Mouse (Mus musculus) 416B (cell line): ENCODE measurements around the gene H1f0.

Experiments
- DNase-seq: peaks from one replicate; pipeline ENCODE4 v3.0.0; 2011; ENCODE audit warnings: low read depth

H1f0 gene

DNA sequence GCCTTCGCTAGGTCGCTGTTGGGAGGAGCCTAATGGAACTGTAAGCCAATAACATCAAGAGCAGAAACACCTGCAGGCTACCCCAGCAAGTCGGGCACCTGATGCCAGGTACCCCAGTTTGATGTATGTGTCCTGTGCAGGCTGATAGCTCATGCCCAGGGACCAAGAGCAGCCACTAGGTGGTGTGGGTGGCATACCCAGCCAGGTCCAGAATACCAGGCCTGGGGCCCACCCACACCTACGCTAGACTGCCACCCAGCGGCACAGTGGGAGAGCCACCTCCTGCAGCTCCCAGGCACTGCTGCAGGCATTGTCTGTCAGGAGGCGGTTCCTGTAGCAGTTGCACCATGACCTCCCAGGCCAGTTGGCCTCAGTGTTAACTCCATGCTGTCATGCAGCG lies 10.6 kb downstream of the H1f0 start:
- DNase-seq, result peak; percentile 96

DNA sequence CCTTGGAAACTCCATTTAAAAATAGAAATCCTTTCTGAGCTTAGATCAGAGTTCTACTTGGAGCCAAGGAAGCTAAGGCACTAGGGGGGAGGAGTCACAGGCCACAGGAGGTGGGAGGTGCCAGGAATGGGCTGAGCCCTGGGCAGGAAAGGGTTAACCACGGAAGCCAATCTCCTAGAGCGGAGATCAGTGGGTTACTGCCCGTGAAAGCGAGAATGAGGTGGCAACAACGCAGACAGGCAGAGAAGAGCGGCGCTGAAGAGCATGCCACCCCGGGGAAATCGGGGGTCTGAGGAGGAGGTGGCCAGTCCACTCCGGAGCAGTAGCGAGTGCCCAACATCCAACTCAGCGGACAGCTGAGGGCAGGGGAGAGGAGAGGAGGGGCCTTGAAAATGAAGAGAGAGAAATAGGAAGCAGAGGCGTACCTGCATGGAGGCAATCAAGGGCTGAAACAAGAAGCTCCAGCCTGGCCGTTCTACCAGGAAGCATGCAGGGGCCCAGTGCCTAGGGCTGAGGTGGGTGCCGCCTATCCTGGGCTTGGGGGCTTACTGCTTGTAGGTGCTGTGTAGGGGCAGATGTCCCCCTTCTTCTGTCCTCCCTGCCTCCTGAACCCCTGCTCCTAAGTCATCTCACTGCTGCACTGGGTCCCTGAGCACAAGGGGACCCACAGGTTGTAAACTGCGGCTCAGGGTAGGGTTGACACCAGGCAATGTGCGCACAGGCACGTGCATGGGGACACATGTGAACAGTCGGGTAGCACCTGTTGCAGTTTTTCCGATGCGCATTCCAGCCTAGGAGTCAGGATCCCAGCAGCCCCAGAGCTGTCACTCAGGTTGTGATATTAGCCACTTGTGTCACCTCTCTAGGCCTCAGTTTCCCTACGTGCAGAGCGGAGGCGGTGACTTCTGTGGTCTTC lies 12.5 kb downstream of the H1f0 start:
- DNase-seq, result peak; percentile 96

DNA sequence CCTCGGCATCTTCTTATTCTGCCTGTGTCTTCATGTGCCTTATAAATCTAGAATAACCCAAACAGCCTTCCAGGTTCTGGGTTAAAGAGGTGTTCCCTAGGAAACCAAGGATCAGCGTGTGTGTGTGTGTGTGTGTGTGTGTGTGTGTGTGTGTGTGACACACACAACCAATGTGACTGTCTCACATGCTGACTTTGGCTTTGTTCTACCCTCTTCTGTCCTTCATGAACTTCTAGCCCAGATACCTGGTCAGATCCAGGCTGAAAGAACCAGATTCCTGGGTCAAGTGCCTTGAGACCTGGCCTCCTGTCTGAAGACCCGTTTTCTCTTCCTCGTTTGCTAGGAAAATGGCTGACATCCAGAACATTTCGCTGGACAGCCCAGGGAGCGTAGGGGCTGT lies 13.3 kb downstream of the H1f0 start, which contains the start of gene Galr3:
Gene Galr3 (plus strand): TSS at position 301 of the 400 bp plus-strand sequence.
- DNase-seq, result peak; percentile 36

GRCm38 (mm10) chr15:79042721-79043491 lies 14.7 kb downstream of the H1f0 start:
- no peak for DNase-seq

GRCm38 (mm10) chr15:79044837-79045236 lies 16.6 kb downstream of the H1f0 start:
- no peak for DNase-seq

DNA sequence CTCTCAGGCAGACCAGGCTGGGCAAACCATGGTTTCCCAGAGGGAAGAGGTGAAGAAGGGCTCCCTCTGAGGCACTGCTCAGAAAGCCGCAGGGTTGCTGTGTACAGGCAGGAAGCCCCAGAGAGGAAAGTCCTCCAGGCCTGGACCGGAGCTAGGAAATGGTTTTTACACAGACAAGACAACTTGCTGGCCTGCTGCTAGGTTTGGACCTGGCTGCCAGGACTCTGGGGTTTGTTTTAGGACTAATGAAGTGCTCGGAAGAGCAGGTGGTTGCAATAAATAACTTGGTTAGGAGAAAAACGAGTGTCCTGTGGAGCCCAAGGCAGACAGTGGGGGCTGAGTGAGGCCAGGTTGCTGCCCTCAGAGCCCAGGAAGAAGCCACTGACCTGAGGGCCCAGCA lies 19.9 kb downstream of the H1f0 start:
- DNase-seq, result no peak

DNA sequence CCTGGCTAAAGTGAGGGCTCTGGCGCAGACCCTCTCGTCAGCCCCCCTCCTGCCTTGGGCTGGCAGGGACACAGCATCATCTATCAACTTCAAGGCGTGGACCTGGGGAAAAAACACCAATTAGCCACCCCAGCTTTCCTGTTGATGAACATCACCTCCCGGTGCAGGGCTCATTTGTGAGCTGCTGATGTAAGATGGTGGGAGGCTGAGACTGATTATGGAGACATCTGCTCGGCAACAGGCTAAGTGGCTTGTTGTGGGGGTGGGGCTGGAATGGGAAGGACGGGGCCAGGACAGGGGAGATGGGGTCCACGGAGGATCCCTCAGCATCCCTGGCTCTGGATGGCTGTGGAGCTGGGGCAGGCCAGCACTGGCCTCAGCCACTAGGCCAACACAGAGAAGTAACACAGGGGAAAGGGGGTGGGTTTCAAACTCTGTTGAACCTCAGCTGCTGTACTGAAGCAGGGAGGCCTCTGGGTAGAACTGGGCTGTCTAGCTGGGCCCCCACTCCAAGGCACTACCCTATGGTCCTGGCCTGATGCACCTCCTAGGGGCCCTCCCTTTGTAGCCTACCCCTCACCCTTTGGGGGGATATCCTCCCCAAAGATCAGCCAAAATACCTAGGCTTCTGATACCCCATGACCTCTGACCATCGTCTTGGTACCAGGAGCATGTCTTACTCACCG lies 22.1 kb downstream of the H1f0 start:
- no peak for DNase-seq

DNA sequence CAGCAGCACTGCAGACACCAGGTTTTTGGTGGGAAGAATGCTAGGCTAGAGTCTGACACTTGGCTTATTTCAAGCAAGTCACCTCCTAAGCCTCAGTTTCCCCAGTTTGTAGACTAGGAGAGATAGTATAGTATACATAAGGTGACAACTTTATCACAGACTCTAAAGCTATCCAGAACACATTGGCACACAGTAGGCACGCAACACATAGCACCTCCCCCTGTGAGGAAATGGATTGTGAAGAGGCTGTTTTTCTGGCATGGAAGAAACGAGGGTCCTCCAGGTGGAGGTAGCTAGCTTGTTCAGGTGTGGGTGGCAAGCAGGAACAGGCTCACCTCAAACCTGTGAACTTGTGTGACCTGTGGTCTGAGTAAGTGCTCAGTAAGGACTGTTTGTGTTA lies 22.7 kb downstream of the H1f0 start:
- no peak for DNase-seq

- peak; percentile 92 for DNase-seq
Observed at GRCm38 (mm10) chr15:79051461-79052360, 23.5 kb downstream of the H1f0 start.

DNA sequence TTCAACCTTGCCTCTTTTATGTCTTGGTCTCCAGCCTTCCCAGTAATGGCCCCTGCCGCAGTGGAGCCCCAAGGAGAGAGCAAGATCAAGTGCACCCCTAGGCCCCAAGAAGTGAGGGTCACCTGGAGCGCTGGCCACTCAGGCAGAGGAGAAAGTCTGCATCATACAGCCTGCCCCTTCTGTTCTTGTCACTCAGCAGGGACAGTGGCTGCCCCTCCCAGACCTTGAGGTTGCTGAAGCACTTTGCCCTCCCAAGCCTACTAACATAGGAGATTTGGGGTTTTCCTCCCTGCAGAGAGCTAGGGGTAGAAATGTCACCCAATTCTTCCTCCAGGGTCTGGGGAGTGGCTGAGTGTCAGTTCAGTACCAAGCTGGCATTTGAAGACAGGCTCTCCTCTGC lies 24.1 kb downstream of the H1f0 start:
- no peak for DNase-seq

DNA sequence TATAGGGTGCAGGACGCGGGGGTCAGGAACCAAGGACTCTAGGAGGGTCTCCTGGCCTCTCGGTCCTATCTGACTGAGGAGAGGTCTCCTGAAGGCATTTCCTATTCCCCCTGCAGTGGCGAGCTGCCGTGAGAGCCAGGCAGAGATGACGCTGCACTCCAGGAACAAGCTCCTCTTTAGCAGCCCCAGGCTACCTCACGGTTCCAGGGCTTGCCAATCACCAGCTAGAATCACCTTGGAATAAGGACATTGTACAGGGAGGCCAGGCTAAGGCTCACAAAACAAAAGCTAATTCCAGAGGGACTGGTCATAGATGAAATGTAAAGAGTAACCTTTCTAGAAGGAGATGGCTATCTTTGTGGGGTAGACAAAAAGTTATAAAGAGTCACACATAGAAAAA lies 28.4 kb downstream of the H1f0 start:
- DNase-seq, result no peak

- no peak for DNase-seq
Observed at GRCm38 (mm10) chr15:79057850-79058249, 29.6 kb downstream of the H1f0 start.

DNA sequence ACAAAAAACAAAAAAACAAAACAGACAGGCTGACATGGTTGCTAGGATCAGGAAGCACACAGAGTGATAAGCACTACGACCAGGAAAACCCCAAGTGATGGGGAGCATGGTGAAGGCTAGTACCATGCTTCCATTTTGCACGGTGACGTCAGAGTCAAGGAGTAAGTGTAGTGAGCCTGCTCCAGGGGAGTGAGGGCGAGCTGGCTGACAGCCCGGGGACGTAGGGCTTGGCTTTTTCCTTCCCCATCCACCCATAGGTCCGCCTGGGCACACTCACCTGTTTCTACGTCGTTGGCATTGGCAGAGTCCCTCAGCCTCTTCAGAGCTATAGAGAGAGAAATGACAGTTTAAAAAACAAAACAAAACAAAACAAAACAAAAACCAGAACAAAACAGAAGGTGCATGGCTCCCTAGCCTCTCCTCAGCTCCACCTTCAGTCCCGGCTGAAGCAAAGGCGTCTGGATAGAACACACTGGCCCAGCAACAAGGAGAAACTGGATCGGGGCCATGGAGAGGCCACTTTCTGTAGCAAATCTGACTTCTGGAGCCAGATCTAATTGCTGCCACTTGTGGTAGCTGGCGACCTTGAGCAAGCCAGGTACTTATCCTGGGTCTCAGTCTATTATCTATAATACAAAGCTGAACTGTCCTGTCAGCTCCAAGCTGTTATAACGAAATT lies 32.8 kb downstream of the H1f0 start:
- no peak for DNase-seq

DNA sequence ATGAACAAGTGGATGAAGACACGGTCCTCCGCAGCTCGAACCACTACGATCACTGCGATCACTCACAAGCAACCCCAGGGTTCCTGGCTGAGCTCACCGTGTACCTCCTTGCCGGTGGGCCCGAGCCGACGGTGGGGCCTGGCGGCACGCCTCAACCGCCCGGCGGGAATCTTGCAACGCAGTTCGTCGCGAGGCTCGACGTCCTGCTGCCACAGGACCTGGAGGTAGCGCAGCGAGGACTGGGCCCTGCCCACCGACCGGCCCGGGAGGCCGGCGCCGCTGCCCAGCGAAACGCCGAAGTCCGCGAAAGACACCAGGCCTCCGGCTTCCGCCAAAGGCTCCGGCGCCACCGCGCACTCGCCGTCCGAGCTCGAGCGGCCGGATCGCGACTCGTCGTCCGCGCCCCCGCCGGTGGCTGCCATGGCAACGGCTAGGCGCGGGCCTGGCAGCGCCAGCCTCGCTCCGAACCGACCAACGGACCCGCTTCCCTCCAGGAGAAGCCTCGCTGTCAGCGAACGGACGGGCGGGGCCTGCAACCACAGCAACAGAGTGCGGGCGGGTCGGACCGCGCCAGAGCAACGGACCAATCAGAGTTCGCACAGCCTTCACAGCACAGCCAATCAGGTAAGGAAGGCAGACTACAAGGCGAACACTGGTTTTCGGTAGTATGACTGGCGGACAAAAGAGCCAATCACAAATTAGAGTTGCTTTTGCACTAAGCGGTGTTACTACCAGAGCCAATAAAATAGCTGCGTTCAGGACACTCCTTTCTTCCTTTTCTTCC lies 34.3 kb downstream of the H1f0 start, which contains the start of gene Ankrd54:
Gene Ankrd54 (minus strand): TSS at position 518 of the 784 bp plus-strand sequence.
- DNase-seq, result peak; percentile 100

DNA sequence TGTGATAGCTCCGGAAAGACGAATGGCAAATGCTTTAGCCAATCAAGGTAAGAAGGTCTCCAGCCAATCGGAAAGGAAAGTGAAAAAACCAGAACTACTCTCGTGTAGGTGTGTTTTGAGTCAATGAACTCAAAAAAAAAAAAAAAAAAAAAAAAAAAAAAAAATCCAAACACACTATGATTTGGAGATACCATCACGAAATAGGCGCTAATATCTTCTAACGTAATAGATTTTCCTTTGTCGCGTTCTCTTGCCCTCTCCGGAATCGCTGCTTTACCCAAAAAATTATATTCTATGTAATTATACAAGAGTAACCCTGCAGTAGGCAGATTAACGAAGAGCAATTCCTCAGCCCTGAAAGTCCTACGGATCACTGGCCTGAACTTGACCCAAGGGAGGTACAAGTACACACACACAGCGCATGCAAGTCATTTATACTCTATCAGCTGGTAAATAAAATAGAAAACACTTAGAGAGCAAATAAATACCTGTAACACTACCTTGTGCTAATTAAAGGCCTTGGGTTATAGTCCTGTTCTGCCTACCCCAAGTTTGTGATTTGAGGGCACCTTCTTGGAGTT lies 35.0 kb downstream of the H1f0 start:
- no peak for DNase-seq

- DNase-seq, result peak; percentile 32
Observed at GRCm38 (mm10) chr15:79065086-79065770, 37.0 kb downstream of the H1f0 start.

GRCm38 (mm10) chr15:79066276-79066675 lies 38.0 kb downstream of the H1f0 start:
- DNase-seq, result no peak

- DNase-seq, result peak; percentile 84
Observed at GRCm38 (mm10) chr15:79067631-79068030, 39.4 kb downstream of the H1f0 start.

DNA sequence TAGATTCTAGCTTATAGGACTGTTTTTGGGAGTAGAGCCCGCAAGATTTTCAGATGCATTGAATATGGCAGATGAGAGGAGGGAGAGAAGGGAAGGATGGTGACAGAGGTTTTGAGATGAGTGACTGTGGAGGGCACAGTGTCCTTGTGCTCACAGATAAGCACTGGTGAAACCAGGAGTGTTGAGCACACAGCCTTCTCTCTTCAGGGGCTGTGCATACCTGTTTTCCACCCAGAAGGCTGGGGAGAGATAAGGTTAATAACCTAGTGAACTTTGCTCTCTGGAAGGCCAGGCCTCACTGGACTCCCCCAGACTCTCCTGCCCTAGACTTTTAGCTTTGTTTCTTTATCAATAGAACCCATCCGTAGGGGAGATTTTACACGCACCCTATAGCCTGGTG lies 40.2 kb downstream of the H1f0 start:
- DNase-seq, result no peak
